Mouse (Mus musculus) lung, adult 2 months (tissue): ENCODE measurements at regions not wholly inside any gene's neighbourhood (a gene's known extent, or its start where the extent isn't known, plus 50 kb on each side); places are given as distances from the start of the nearest gene placed in this dataset.

ENCODE experiments used
- DNase-seq: peaks from one replicate; pipeline ENCODE4 v3.0.0; 2022
- H3K4me1 ChIP-seq: fragments of 200-500 bp; 2 replicates; pipeline ENCODE4 v1.6.1; 2011; ENCODE audit warnings: low read length; ENCODE audit not compliant: control insufficient read depth, insufficient read depth
- H3K4me3 ChIP-seq: fragments of 200-500 bp; replicated peaks from 2 replicates; pipeline ENCODE3; 2011; ENCODE audit warnings: low read depth, mild to moderate bottlenecking, control low read depth, low read length; ENCODE audit errors: extremely low read depth
- CTCF ChIP-seq: fragments of 200-500 bp; IDR thresholded peaks from 2 replicates; pipeline ENCODE4 v1.5.1; 2011; ENCODE audit warnings: mild to moderate bottlenecking, low read length, control low read depth; ENCODE audit not compliant: insufficient read depth
- POLR2A ChIP-seq: fragments of 200-500 bp; IDR thresholded peaks from 2 replicates; pipeline ENCODE4 v1.6.1; 2011; ENCODE audit warnings: low read depth, mild to moderate bottlenecking, control low read depth, low read length, borderline replicate concordance; ENCODE audit errors: extremely low read depth
- WGBS: fragments of 180-500 bp; shearing (Covaris S2); methylation state at CpG from one replicate; pipeline ENCODE4 v1.1.7; 2018; 5-methylcytosine and 5-hydroxymethylcytosine counted together

DNA sequence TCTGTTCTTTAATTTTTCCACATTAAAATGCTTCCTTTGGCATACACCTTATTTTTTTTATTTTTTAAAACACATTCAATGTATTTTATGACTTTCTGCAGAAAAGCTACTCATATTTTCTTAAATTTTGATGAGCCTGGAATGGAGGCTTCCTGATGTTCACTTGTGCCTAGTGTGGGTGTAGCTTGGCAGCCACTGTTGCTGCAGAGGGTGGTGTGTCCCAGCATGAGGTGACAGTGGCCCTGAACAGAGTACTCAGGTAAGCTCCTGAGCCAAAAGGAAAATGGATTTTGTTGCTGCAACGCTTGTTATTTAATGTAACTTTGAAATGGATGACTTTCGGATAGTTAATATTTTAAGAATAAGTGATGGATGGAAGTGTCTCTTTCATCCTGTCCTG is 170.6 kb downstream of the Eipr1 start:
- WGBS: 85% methylated on average over 2 of the region's 2 CpGs
- Histone ChIP-seq H3K4me1 (no peaks in the 10 kb centered on the region), H3K4me3 (no peak overlapping the region)
- no peak for DNase-seq
- no peak for TF ChIP-seq POLR2A
- TF ChIP-seq CTCF: no peak

DNA sequence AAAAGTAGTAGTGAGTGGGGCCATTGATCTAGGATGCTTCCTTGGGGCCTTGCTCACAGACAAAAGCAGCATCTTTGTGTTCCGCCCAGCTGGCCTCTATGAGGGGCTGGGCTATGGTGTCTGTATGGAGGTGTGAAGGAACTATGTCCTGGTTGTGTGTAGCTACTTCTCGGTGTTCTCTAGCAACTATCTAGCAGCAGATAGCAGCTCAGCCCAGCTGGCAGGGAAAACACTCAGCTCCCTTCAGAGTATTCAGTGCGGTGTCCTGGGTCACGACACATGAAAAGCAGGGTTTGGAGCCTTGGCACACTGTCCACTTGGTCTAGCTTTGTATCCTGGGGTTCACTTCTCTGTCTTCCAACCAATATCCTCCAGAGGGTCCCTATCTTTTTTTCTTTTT is 173.6 kb downstream of the Eipr1 start:
- DNase-seq: no peak
- no peaks in the 10 kb centered on the region for H3K4me1 ChIP-seq
- TF ChIP-seq CTCF: no peak
- TF ChIP-seq POLR2A: no peak
- H3K4me3 ChIP-seq: no peak overlapping the region
- 87% methylated on average over 4 of the region's 4 CpGs for WGBS

DNA sequence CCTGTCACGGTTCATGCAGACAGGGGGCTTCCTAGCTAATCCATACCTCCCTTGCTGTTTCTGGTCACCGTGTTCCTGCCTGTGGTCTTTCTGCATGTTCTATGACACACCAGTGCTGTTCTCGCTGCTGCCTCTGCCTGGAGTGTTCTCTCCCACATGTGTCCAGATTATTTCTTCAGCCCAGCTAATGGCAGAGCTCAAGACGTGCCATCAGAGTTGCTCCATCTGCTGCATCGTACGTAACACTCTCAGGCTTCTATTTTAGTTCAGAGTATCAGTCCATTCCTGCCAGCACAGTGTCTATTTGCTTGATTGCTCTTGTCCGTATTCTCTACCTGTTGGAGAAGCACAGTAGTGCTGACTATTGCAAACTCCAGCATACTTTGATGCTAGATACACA is 188.3 kb downstream of the Eipr1 start:
- DNase-seq: no peak
- Histone ChIP-seq H3K4me3 (no peak overlapping the region), H3K4me1 (no peaks in the 10 kb centered on the region)
- WGBS: 58% methylated on average over 7 of the region's 7 CpGs
- TF ChIP-seq CTCF (no peak), POLR2A (no peak)

DNA sequence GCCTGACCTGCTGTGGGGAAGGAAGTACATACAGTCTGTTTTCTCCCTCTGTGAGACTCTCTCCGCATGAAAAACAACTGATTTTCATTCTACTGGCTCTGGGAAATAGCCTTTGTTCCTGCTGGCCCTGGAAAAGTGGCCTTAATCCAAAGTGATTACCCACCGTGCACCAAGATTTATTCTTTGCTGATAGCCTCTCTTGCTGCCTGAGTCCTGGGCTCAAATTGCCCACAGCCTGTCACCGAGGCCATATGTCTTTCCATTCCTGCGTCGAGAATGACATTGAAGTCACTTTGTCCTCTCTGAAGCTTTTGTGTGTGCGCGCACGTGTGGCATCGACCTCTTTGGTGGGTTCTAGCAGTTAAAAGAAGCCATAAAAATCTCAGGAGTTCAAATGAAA is 197.3 kb downstream of the Eipr1 start:
- WGBS: 78% methylated on average over 9 of the region's 9 CpGs
- no peak for DNase-seq
- Histone ChIP-seq H3K4me3 (no peak overlapping the region), H3K4me1 (no peaks in the 10 kb centered on the region)
- no peak for TF ChIP-seq POLR2A
- no peak for TF ChIP-seq CTCF

DNA sequence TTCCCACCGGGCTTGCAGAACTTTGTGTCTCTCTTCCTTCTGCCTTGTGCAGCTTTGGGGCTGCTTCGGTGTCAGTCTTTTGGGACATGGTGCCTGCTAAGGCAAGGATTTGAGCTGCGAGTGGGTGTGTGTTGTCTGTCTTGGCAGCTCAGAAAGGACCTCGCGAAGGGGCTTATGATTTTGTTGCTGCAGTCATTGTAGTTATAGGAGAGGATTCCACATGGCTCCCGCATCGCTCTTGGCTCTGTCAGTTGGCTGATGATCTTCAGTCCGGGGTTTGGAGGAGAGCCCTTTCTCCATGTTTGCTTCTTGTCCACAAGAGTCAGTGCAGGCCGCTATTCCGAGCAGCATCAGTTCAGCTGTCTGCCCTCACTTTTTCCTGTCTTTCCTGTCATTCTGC is 197.7 kb downstream of the Eipr1 start:
- 71% methylated on average over 10 of the region's 10 CpGs for WGBS
- H3K4me3 ChIP-seq: no peak overlapping the region
- no peak for DNase-seq
- H3K4me1 ChIP-seq: no peaks in the 10 kb centered on the region
- TF ChIP-seq CTCF (no peak), POLR2A (no peak)

DNA sequence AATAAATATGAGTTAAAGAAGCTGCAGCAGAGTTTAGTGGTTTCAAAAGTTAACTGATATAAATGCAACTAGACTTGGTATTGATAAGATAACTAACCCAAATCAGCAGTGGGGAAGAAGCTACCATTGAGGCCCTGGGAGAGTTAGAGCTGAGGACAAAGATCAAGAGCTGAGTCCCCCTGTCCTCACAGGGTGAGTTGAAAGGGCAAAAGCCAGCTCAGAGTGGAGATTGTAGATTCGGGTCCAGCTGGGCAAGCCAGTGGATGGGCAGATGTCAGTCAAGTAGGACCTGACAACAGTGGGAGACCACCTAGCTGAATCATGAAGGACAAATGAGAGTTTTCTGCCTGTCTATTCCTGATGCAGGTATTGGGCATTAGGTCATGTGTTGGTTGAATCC is 205.6 kb downstream of the Eipr1 start:
- TF ChIP-seq CTCF: no peak
- TF ChIP-seq POLR2A: no peak
- DNase-seq: no peak
- H3K4me3 ChIP-seq: no peak overlapping the region
- WGBS: 76% methylated on average over 1 of the region's 1 CpGs
- no peaks in the 10 kb centered on the region for H3K4me1 ChIP-seq

DNA sequence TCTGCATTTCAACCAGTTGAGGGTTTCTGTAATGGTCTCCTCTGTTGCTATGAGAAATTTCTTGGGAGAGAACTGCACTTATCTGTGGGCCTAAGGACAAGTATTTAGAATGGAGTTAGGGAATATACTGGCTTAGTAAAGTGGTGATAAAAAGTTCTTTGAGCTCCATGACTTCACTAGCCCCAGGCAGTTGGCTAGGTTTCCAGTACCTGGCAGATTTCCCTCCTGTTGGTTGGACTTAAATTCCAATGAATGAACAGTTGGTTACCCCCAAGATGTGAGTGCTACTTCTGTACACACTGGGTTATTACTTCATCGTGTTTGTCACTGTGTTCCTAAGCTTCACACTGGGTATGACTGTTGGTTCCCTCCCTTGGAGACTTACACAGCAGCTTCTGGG is 207.1 kb downstream of the Eipr1 start:
- WGBS: 77% methylated on average over 1 of the region's 1 CpGs
- H3K4me1 ChIP-seq: no peaks in the 10 kb centered on the region
- no peak overlapping the region for H3K4me3 ChIP-seq
- TF ChIP-seq POLR2A (no peak), CTCF (no peak)
- DNase-seq: no peak

DNA sequence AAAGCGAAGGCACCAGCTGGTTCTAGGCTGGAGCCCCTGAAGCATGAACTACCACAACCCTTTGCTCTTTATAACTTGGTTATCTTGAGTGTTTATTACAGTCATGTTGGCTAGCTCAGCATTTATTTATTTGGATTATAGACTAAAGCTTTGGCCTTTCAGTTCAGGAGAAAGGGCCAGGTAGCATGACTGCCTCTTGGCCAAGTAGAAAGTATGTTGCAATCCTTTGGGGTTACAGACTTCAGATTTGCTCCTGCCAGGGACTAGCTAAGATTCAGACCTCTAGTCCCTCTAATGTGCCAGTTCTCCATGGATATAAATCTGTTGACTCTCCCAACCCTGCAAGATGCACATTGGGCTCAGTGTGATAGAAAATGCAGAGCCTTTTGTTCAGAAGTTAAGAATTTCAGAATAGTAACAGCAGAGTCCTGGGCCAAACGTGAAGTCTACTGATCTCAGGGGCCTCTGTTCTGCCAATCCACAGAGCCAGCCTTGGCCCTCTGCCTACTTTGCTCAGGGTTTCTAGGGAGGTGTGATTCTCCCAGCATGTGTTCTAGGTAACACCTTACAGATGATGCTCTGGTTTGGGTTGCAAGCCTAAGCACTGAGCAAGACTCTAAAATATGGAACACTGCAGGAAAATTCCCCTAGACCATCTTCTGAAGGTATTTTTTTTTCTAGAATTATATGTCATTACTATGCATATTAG is 218.2 kb downstream of the Eipr1 start:
- Histone ChIP-seq H3K4me1 (no peaks in the 10 kb centered on the region), H3K4me3 (no peak overlapping the region)
- WGBS: 59% methylated on average over 2 of the region's 2 CpGs
- DNase-seq: no peak
- TF ChIP-seq CTCF (no peak), POLR2A (no peak)

DNA sequence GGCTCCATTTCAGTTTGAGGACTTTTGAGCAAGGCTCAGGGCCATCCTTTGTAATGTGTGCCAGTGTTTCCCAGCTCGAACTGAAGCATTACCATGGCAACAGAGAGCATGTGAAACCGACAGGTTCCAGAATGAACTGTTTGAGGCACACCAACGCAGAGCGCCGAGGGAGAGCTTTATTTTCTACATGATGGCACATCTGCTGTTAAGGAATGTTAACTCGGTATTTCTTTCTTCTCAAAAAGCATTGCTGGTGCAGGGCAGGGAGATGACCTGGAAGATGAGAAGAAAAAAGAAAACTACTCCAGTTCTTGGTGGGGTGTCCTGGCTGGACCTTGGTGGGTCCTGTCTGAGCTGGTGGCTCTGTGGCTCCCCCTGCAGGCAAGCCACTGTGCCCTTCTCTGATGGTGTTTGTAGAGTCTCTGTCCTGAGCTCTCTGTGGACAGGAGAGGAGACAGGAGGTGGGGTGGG is 223.0 kb downstream of the Eipr1 start:
- WGBS: 62% methylated on average over 6 of the region's 6 CpGs
- Histone ChIP-seq H3K4me3 (no peak overlapping the region), H3K4me1 (no peaks in the 10 kb centered on the region)
- DNase-seq: no peak
- TF ChIP-seq CTCF (0 out of 2 replicates have a peak, but pooled peaks have one; percentile 7), POLR2A (no peak)

DNA sequence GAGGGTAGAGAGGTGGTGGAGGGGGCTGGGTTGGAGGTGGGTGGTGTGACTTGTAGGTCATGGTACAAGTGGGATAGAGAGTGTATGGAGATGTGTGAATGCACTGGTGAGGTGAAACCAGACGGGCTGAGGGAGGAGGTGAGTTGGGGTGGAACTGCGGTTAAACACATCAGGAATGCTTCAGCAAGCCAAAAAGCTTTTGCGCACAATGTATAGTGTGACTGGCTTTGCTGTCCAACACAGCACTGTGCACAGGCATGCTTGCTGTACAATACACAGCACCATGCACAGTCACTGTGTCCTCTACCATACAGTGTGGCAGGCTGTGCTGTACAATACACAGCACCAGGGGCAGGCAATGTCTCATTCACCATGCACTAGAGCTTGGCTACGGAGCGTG is 223.6 kb downstream of the Eipr1 start:
- 87% methylated on average over 5 of the region's 5 CpGs for WGBS
- no peaks in the 10 kb centered on the region for H3K4me1 ChIP-seq
- DNase-seq: no peak
- H3K4me3 ChIP-seq: no peak overlapping the region
- TF ChIP-seq POLR2A: no peak
